Mouse (Mus musculus): ENCODE data around the gene Ate1.
A peak's percentile ranks its signal among the peaks of the same experiment; 100 is the strongest.
"Not testable (repeated sequence)": the region's sequence is repeated elsewhere in the genome, so short reads cannot be mapped to it uniquely, and the experiment has no call there.

Ate1 gene

GRCm38 (mm10) chr7:130520049-130520425 lies at the start of gene Ate1:
TSS of gene Ate1 (minus strand) at chr7:130520369.
- DNase-seq (ENCODE audit: extremely low spot score): no peak

GRCm38 (mm10) chr7:130568783-130569436 lies 48.7 kb upstream of the Ate1 start:
- DNase-seq (ENCODE audit: extremely low spot score): no peak

- no peak for DNase-seq (ENCODE audit: extremely low spot score)
Measured at GRCm38 (mm10) chr7:130564596-130564995, 44.4 kb upstream of the Ate1 start.

GRCm38 (mm10) chr7:130563880-130564279 lies 43.7 kb upstream of the Ate1 start:
- DNase-seq (ENCODE audit: extremely low spot score): no peak

- DNase-seq (ENCODE audit: extremely low spot score): no peak
Measured at GRCm38 (mm10) chr7:130563276-130563675, 43.1 kb upstream of the Ate1 start.

- DNase-seq (ENCODE audit: extremely low spot score): no peak
Measured at GRCm38 (mm10) chr7:130560933-130561332, 40.8 kb upstream of the Ate1 start.

- DNase-seq (ENCODE audit: extremely low spot score): no peak
Measured at GRCm38 (mm10) chr7:130558592-130558991, 38.4 kb upstream of the Ate1 start.

- DNase-seq (ENCODE audit: extremely low spot score): no peak
Measured at GRCm38 (mm10) chr7:130555597-130555996, 35.4 kb upstream of the Ate1 start.

- no peak for DNase-seq (ENCODE audit: extremely low spot score)
Measured at GRCm38 (mm10) chr7:130553321-130553720, 33.2 kb upstream of the Ate1 start.

GRCm38 (mm10) chr7:130552780-130553179 lies 32.6 kb upstream of the Ate1 start:
- DNase-seq (ENCODE audit: extremely low spot score): no peak

GRCm38 (mm10) chr7:130547635-130548175 lies 27.5 kb upstream of the Ate1 start:
- DNase-seq (ENCODE audit: extremely low spot score): no peak

GRCm38 (mm10) chr7:130546791-130547484 lies 26.8 kb upstream of the Ate1 start:
- peak; percentile 95 for DNase-seq (ENCODE audit: extremely low spot score)

- no peak for DNase-seq (ENCODE audit: extremely low spot score)
Measured at GRCm38 (mm10) chr7:130546421-130546790, 26.2 kb upstream of the Ate1 start.

GRCm38 (mm10) chr7:130545893-130546292 lies 25.7 kb upstream of the Ate1 start:
- no peak for DNase-seq (ENCODE audit: extremely low spot score)

- DNase-seq (ENCODE audit: extremely low spot score): no peak
Measured at GRCm38 (mm10) chr7:130545401-130545800, 25.2 kb upstream of the Ate1 start.

GRCm38 (mm10) chr7:130543181-130543580 lies 23.0 kb upstream of the Ate1 start:
- no peak for DNase-seq (ENCODE audit: extremely low spot score)

- DNase-seq (ENCODE audit: extremely low spot score): no peak
Measured at GRCm38 (mm10) chr7:130540176-130540575, 20.0 kb upstream of the Ate1 start.

- no peak for DNase-seq (ENCODE audit: extremely low spot score)
Measured at GRCm38 (mm10) chr7:130537068-130537467, 16.9 kb upstream of the Ate1 start.

GRCm38 (mm10) chr7:130535174-130535573 lies 15.0 kb upstream of the Ate1 start:
- DNase-seq (ENCODE audit: extremely low spot score): no peak

- DNase-seq (ENCODE audit: extremely low spot score): peak; percentile 86
Measured at GRCm38 (mm10) chr7:130533316-130534260, 13.4 kb upstream of the Ate1 start.

GRCm38 (mm10) chr7:130531138-130531537 lies 11.0 kb upstream of the Ate1 start:
- not testable (repeated sequence) for DNase-seq (ENCODE audit: extremely low spot score)

GRCm38 (mm10) chr7:130527306-130527705 lies 7.1 kb upstream of the Ate1 start:
- no peak for DNase-seq (ENCODE audit: extremely low spot score)

Data from embryo, embryonic 9.5 days (tissue).